Mouse (Mus musculus) heart, embryonic 14.5 days (tissue): ENCODE results near the gene Ccr2. TPM values are rescaled to one million over a fixed set of nuclear protein-coding genes. Genes with fewer than 3 reads are reported as not detected.

Source experiments
- ATAC-seq: fragments of 200-750 bp; cut with Nextera tagmentation; 2 replicates; pipeline ENCODE4 v1.8.0; 2017; ENCODE audit warnings: low read depth, moderate TSS enrichment; ENCODE audit not compliant: insufficient number of reproducible peaks, insufficient read depth, low FRiP score
- H3K27ac ChIP-seq, 2 experiments: fragments of 200-500 bp in 1 of 2; fragments of 300-500 bp in 1 of 2; sonication (generic) in 1 of 2; replicated peaks in 1 of 2; 2 replicates each; pipeline ENCODE4 v1.5.1; 2012 to 2014; ENCODE audit warnings: low read depth in 2 of 2, low read length in 2 of 2, control low read depth in 1 of 2, mild to moderate bottlenecking in 1 of 2, mixed read lengths in 1 of 2; ENCODE audit not compliant: control insufficient read depth in 1 of 2, insufficient read depth in 1 of 2
- H3K27me3 ChIP-seq: fragments of 300-500 bp; sonication (generic); 2 replicates; pipeline ENCODE4 v1.6.1; 2014; ENCODE audit warnings: mild to moderate bottlenecking, low read length, control low read depth; ENCODE audit not compliant: control insufficient read depth, insufficient read depth
- H3K36me3 ChIP-seq: fragments of 300-500 bp; sonication (generic); 2 replicates; pipeline ENCODE4 v1.6.1; 2014; ENCODE audit warnings: mild to moderate bottlenecking, control low read depth, low read length, mixed read lengths; ENCODE audit not compliant: control insufficient read depth, insufficient read depth
- H3K4me1 ChIP-seq, 2 experiments: fragments of 200-500 bp in 1 of 2; fragments of 300-500 bp in 1 of 2; sonication (generic) in 1 of 2; 2 replicates each; pipeline ENCODE4 v1.6.1; 2012 to 2014; ENCODE audit warnings: low read length in 2 of 2, control low read depth in 1 of 2, mixed read lengths in 1 of 2; ENCODE audit not compliant: control insufficient read depth in 2 of 2, insufficient read depth in 2 of 2
- H3K4me2 ChIP-seq: fragments of 300-500 bp; sonication (generic); 2 replicates; pipeline ENCODE4 v1.6.1; 2014; ENCODE audit warnings: mild to moderate bottlenecking, low read length
- H3K4me3 ChIP-seq, 2 experiments: fragments of 200-500 bp in 1 of 2; fragments of 300-500 bp in 1 of 2; sonication (generic) in 1 of 2; 2 replicates each; pipeline ENCODE4 v1.5.1; 2012 to 2014; ENCODE audit warnings: low read length in 2 of 2, mild to moderate bottlenecking in 2 of 2, control low read depth in 1 of 2, low read depth in 1 of 2, moderate library complexity in 1 of 2; ENCODE audit not compliant: control insufficient read depth in 1 of 2, insufficient read depth in 1 of 2
- H3K9ac ChIP-seq: fragments of 300-500 bp; sonication (generic); 2 replicates; pipeline ENCODE4 v1.6.1; 2014; ENCODE audit warnings: mild to moderate bottlenecking, low read length
- H3K9me3 ChIP-seq: fragments of 300-500 bp; sonication (generic); 2 replicates; pipeline ENCODE4 v1.6.1; 2016; ENCODE audit warnings: low read length, control low read depth; ENCODE audit not compliant: control insufficient read depth
- WGBS: fragments of 180-500 bp; shearing (Covaris S2); extraction: QIAGEN DNeasy Blood & Tissue Kit; methylation state at CpG from one replicate; pipeline ENCODE4 v1.1.7; 2014; 5-methylcytosine and 5-hydroxymethylcytosine counted together
- polyA plus RNA-seq: library from polyadenylated mRNA; unstranded; fragments of >200 nt; fragmentation: Nextera tagmentation; extraction: Ambion mirVana; gene quantifications from 2 replicates; pipeline ENCODE4 v1.2.1, GENCODE M21; 2014

The Ccr2 gene
- polyA plus RNA-seq, 1 experiment from 2014 or later: 1.9 TPM

- Histone ChIP-seq H3K4me1 (no peaks in the 10 kb centered on the region), H3K27ac (no peak overlapping the region), H3K27me3 (no peaks in the 10 kb centered on the region), H3K9me3 (no peaks in the 10 kb centered on the region), H3K9ac (no peak overlapping the region), H3K4me2 (no peak overlapping the region), H3K4me3 (no peak overlapping the region), H3K36me3 (no peaks in the 10 kb centered on the region)
- no peak for ATAC-seq
Observed at GRCm38 (mm10) chr9:124107232-124107631, 5.5 kb downstream of the Ccr2 start.

- no peak overlapping the region for H3K27ac ChIP-seq
- H3K4me2 ChIP-seq: no peak overlapping the region
- H3K36me3 ChIP-seq: no peaks in the 10 kb centered on the region
- no peaks in the 10 kb centered on the region for H3K4me1 ChIP-seq
- H3K9me3 ChIP-seq: no peaks in the 10 kb centered on the region
- no peak for ATAC-seq
- no peaks in the 10 kb centered on the region for H3K27me3 ChIP-seq
- WGBS: 45% methylated on average over 2 of the region's 2 CpGs
- no peak overlapping the region for H3K4me3 ChIP-seq
- H3K9ac ChIP-seq: no peak overlapping the region
Observed at GRCm38 (mm10) chr9:124108356-124109127, 6.8 kb downstream of the Ccr2 start.

GRCm38 (mm10) chr9:124111997-124112396 is 10.2 kb downstream of the Ccr2 start:
- no peak overlapping the region for H3K4me3 ChIP-seq
- no peak overlapping the region for H3K4me2 ChIP-seq
- H3K27ac ChIP-seq: no peak overlapping the region
- no peaks in the 10 kb centered on the region for H3K27me3 ChIP-seq
- no peaks in the 10 kb centered on the region for H3K4me1 ChIP-seq
- WGBS: 77% methylated on average over 1 of the region's 1 CpGs
- no peaks in the 10 kb centered on the region for H3K36me3 ChIP-seq
- no peak for ATAC-seq
- H3K9ac ChIP-seq: no peak overlapping the region
- H3K9me3 ChIP-seq: no peaks in the 10 kb centered on the region

- Histone ChIP-seq H3K9ac (no peak overlapping the region), H3K27me3 (no peaks in the 10 kb centered on the region), H3K4me2 (no peak overlapping the region), H3K4me3 (no peak overlapping the region), H3K9me3 (no peaks in the 10 kb centered on the region), H3K4me1 (no peaks in the 10 kb centered on the region), H3K36me3 (no peaks in the 10 kb centered on the region), H3K27ac (no peak overlapping the region)
- no peak for ATAC-seq
- 69% methylated on average over 1 of the region's 1 CpGs for WGBS
Observed at GRCm38 (mm10) chr9:124112591-124113239, 11.0 kb downstream of the Ccr2 start.

- H3K9me3 ChIP-seq: no peaks in the 10 kb centered on the region
- H3K9ac ChIP-seq: no peak overlapping the region
- H3K4me3 ChIP-seq: no peak overlapping the region
- no peak for ATAC-seq
- H3K4me1 ChIP-seq: no peaks in the 10 kb centered on the region
- no peaks in the 10 kb centered on the region for H3K36me3 ChIP-seq
- no peaks in the 10 kb centered on the region for H3K27me3 ChIP-seq
- no peak overlapping the region for H3K27ac ChIP-seq
- WGBS: 66% methylated on average over 1 of the region's 1 CpGs
- H3K4me2 ChIP-seq: no peak overlapping the region
Observed at GRCm38 (mm10) chr9:124113777-124114176, 12.0 kb downstream of the Ccr2 start.

- Histone ChIP-seq H3K4me2 (no peak overlapping the region), H3K27me3 (no peaks in the 10 kb centered on the region), H3K4me1 (no peaks in the 10 kb centered on the region), H3K27ac (no peak overlapping the region), H3K9ac (no peak overlapping the region), H3K36me3 (no peaks in the 10 kb centered on the region), H3K4me3 (no peak overlapping the region), H3K9me3 (no peaks in the 10 kb centered on the region)
- 100% methylated on average over 1 of the region's 1 CpGs for WGBS
- no peak for ATAC-seq
Observed at GRCm38 (mm10) chr9:124118489-124118888, 16.7 kb downstream of the Ccr2 start.

- no peaks in the 10 kb centered on the region for H3K36me3 ChIP-seq
- H3K4me1 ChIP-seq: no peaks in the 10 kb centered on the region
- no peak within 1 kb of the TSS for H3K4me3 ChIP-seq
- H3K9me3 ChIP-seq: no peaks in the 10 kb centered on the region
- ATAC-seq: no peak
- H3K9ac ChIP-seq: no peak within 1 kb of the TSS
- no peak within 1 kb of the TSS for H3K4me2 ChIP-seq
- WGBS: 76% methylated on average over 3 of the region's 3 CpGs
- no peaks in the 10 kb centered on the region for H3K27me3 ChIP-seq
- H3K27ac ChIP-seq: no peak within 1 kb of the TSS
Observed at GRCm38 (mm10) chr9:124121387-124122184, 19.8 kb downstream of the Ccr2 start, which contains the start of gene Ccr5. Gene Ccr5 (plus strand): TSS chr9:124121543.
